Mouse (Mus musculus): ENCODE measurements around the gene Rcan2. TPM values are rescaled to one million over a fixed set of nuclear protein-coding genes. Genes with fewer than 3 reads are reported as not detected.
A peak's percentile ranks its signal among the peaks of the same experiment; 100 is the strongest.

Rcan2 gene
- polyA plus RNA-seq, 1 experiment from 2014 or later: 63.1 TPM

GRCm38 (mm10) chr17:43846714-43847113, 45.6 kb downstream of the Rcan2 start:
- Histone ChIP-seq H3K9ac (ENCODE audit: low read length) (no peak overlapping the region), H3K4me2 (ENCODE audit: low read depth, low read length) (no peak overlapping the region), H3K4me1 (ENCODE audit: control insufficient read depth, insufficient read depth, low read length) (peaks cover 6% of the 10 kb centered on the region; the same call in 1 of the 2 replicates), H3K36me3 (ENCODE audit: control insufficient read depth, insufficient read depth) (no peaks in the 10 kb centered on the region), H3K27me3 (ENCODE audit: control insufficient read depth, insufficient read depth, low read length) (no peaks in the 10 kb centered on the region), H3K27ac (ENCODE audit: low read length) (no peak overlapping the region), H3K9me3 (replicated peaks; ENCODE audit: control insufficient read depth, low read length) (no peaks in the 10 kb centered on the region), H3K4me3 (ENCODE audit: low read length) (no peak overlapping the region)
- ATAC-seq (replicated peaks; ENCODE audit: extremely low read depth, insufficient read depth, low FRiP score): no peak
- 37% methylated on average over 2 of the region's 2 CpGs for WGBS

- ATAC-seq (replicated peaks; ENCODE audit: extremely low read depth, insufficient read depth, low FRiP score): no peak
- H3K9ac ChIP-seq (ENCODE audit: low read length): no peak overlapping the region
- H3K36me3 ChIP-seq (ENCODE audit: control insufficient read depth, insufficient read depth): no peaks in the 10 kb centered on the region
- 47% methylated on average over 3 of the region's 3 CpGs for WGBS
- peaks cover 6% of the 10 kb centered on the region; the same call in 1 of the 2 replicates for H3K4me1 ChIP-seq (ENCODE audit: control insufficient read depth, insufficient read depth, low read length)
- H3K9me3 ChIP-seq (replicated peaks; ENCODE audit: control insufficient read depth, low read length): no peaks in the 10 kb centered on the region
- H3K4me2 ChIP-seq (ENCODE audit: low read depth, low read length): no peak overlapping the region
- H3K27me3 ChIP-seq (ENCODE audit: control insufficient read depth, insufficient read depth, low read length): no peaks in the 10 kb centered on the region
- no peak overlapping the region for H3K4me3 ChIP-seq (ENCODE audit: low read length)
- peak overlapping the region; percentile 44 for H3K27ac ChIP-seq (ENCODE audit: low read length)
Measured at GRCm38 (mm10) chr17:43848903-43849302, 47.8 kb downstream of the Rcan2 start.

DNA sequence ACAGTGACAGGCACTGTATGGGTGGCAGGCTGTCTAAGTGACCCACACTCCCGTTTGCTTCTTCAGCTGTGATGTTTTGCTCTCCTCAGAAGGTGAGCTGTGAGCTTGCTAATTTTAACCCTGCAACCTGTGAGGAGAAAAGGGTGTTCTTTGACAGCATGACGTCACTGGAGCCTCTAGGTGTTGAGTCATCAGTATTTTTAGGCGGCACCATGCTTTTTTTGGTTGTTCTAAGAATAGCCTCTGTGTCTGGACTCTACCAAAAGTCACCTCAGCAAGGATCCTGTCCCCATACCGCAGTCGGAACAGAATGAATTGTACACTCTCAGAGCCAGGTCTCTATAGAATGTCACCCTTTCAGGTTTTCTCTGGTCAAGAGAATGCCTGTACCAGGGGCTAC, 54.0 kb downstream of the Rcan2 start:
- Histone ChIP-seq H3K36me3 (ENCODE audit: control insufficient read depth, insufficient read depth) (no peaks in the 10 kb centered on the region), H3K27ac (ENCODE audit: low read length) (peak overlapping the region; percentile 85), H3K9me3 (replicated peaks; ENCODE audit: control insufficient read depth, low read length) (no peaks in the 10 kb centered on the region), H3K4me3 (ENCODE audit: low read length) (no peak overlapping the region), H3K4me1 (ENCODE audit: control insufficient read depth, insufficient read depth, low read length) (peaks cover 16% of the 10 kb centered on the region), H3K9ac (ENCODE audit: low read length) (0 out of 2 replicates have a peak overlapping the region, but pooled peaks have one; percentile 11), H3K4me2 (ENCODE audit: low read depth, low read length) (no peak overlapping the region), H3K27me3 (ENCODE audit: control insufficient read depth, insufficient read depth, low read length) (no peaks in the 10 kb centered on the region)
- 29% methylated on average over 5 of the region's 5 CpGs for WGBS
- peak; percentile 82 for ATAC-seq (replicated peaks; ENCODE audit: extremely low read depth, insufficient read depth, low FRiP score)

GRCm38 (mm10) chr17:43856081-43856480, 54.9 kb downstream of the Rcan2 start:
- Histone ChIP-seq H3K9ac (ENCODE audit: low read length) (no peak overlapping the region), H3K27ac (ENCODE audit: low read length) (peak overlapping the region; percentile 85), H3K27me3 (ENCODE audit: control insufficient read depth, insufficient read depth, low read length) (no peaks in the 10 kb centered on the region), H3K4me2 (ENCODE audit: low read depth, low read length) (no peak overlapping the region), H3K36me3 (ENCODE audit: control insufficient read depth, insufficient read depth) (no peaks in the 10 kb centered on the region), H3K4me1 (ENCODE audit: control insufficient read depth, insufficient read depth, low read length) (peaks cover 16% of the 10 kb centered on the region), H3K9me3 (replicated peaks; ENCODE audit: control insufficient read depth, low read length) (no peaks in the 10 kb centered on the region), H3K4me3 (ENCODE audit: low read length) (no peak overlapping the region)
- ATAC-seq (replicated peaks; ENCODE audit: extremely low read depth, insufficient read depth, low FRiP score): peak; percentile 20; the same call in 1 of the 2 replicates
- 46% methylated on average over 4 of the region's 4 CpGs for WGBS

- H3K9me3 ChIP-seq (replicated peaks; ENCODE audit: control insufficient read depth, low read length): no peaks in the 10 kb centered on the region; the same call in 1 of the 2 replicates
- H3K27me3 ChIP-seq (ENCODE audit: control insufficient read depth, insufficient read depth, low read length): no peaks in the 10 kb centered on the region
- H3K9ac ChIP-seq (ENCODE audit: low read length): no peak overlapping the region
- H3K4me3 ChIP-seq (ENCODE audit: low read length): no peak overlapping the region
- H3K27ac ChIP-seq (ENCODE audit: low read length): no peak overlapping the region
- WGBS: 89% methylated on average over 9 of the region's 9 CpGs
- ATAC-seq (replicated peaks; ENCODE audit: extremely low read depth, insufficient read depth, low FRiP score): no peak
- H3K4me1 ChIP-seq (ENCODE audit: control insufficient read depth, insufficient read depth, low read length): peaks cover 3% of the 10 kb centered on the region; the same call in 1 of the 2 replicates
- no peaks in the 10 kb centered on the region for H3K36me3 ChIP-seq (ENCODE audit: control insufficient read depth, insufficient read depth)
- no peak overlapping the region for H3K4me2 ChIP-seq (ENCODE audit: low read depth, low read length)
Measured at GRCm38 (mm10) chr17:43868808-43869207, 67.7 kb downstream of the Rcan2 start.

DNA sequence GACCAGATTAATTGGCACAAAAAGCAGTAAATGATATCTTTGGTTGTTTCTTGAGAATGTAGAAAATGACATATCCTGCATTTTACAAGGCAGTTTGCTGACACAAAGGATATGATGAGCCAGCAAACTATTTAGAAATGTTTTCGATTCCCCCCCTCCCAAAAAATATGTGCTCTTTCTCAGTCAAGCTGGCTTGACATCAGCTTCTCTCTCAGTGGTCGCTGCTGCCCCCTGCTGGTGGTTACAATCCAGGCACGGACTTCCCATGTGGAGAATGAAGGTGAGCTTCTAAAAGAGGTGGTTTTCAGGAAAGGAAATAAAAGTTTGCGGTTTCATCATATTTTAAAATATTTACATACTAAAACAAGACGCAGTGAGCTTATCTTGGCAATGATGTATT, 68.5 kb downstream of the Rcan2 start:
- Histone ChIP-seq H3K4me3 (ENCODE audit: low read length) (no peak overlapping the region), H3K36me3 (ENCODE audit: control insufficient read depth, insufficient read depth) (no peaks in the 10 kb centered on the region), H3K9me3 (replicated peaks; ENCODE audit: control insufficient read depth, low read length) (no peaks in the 10 kb centered on the region; the same call in 1 of the 2 replicates), H3K27me3 (ENCODE audit: control insufficient read depth, insufficient read depth, low read length) (no peaks in the 10 kb centered on the region), H3K4me1 (ENCODE audit: control insufficient read depth, insufficient read depth, low read length) (peaks cover 2% of the 10 kb centered on the region; the same call in 1 of the 2 replicates), H3K9ac (ENCODE audit: low read length) (no peak overlapping the region), H3K27ac (ENCODE audit: low read length) (no peak overlapping the region), H3K4me2 (ENCODE audit: low read depth, low read length) (no peak overlapping the region)
- no peak for ATAC-seq (replicated peaks; ENCODE audit: extremely low read depth, insufficient read depth, low FRiP score)
- 14% methylated on average over 5 of the region's 5 CpGs for WGBS

GRCm38 (mm10) chr17:43874417-43874816, 73.3 kb downstream of the Rcan2 start:
- Histone ChIP-seq H3K27ac (ENCODE audit: low read length) (no peak overlapping the region), H3K4me2 (ENCODE audit: low read depth, low read length) (no peak overlapping the region)

DNA sequence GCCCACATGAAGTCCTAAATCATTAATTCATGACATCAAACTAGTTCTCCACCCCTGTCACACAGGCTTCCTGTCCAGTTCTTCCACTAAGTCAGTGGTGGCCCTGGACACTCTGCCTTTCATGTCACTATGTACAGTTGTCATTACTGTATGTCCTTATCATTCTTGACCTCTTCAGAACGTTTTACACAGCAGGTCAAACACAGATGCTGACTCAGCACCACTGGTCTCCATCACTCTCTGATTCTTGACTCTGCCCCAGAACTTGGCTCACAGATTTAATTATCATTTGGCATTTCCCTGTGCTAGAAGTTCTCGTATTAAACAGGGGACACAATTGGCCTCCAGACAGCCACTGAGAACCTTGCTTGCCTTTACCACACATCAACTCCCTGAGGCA, 76.3 kb downstream of the Rcan2 start:
- H3K9ac ChIP-seq (ENCODE audit: low read length): no peak overlapping the region
- H3K27me3 ChIP-seq (ENCODE audit: control insufficient read depth, insufficient read depth, low read length): no peaks in the 10 kb centered on the region
- H3K36me3 ChIP-seq (ENCODE audit: control insufficient read depth, insufficient read depth): no peaks in the 10 kb centered on the region
- no peaks in the 10 kb centered on the region for H3K9me3 ChIP-seq (replicated peaks; ENCODE audit: control insufficient read depth, low read length)
- ATAC-seq (replicated peaks; ENCODE audit: extremely low read depth, insufficient read depth, low FRiP score): no peak
- no peak overlapping the region for H3K4me2 ChIP-seq (ENCODE audit: low read depth, low read length)
- WGBS: 34% methylated on average over 2 of the region's 2 CpGs
- H3K4me3 ChIP-seq (ENCODE audit: low read length): no peak overlapping the region
- H3K4me1 ChIP-seq (ENCODE audit: control insufficient read depth, insufficient read depth, low read length): no peaks in the 10 kb centered on the region
- H3K27ac ChIP-seq (ENCODE audit: low read length): no peak overlapping the region

More at GRCm38 (mm10) chr17:43874417-43874816, 73.3 kb downstream of the Rcan2 start:
- ATAC-seq (replicated peaks; ENCODE audit: extremely low read depth, insufficient read depth, low FRiP score): no peak
- H3K4me1 ChIP-seq (ENCODE audit: control insufficient read depth, insufficient read depth, low read length): no peaks in the 10 kb centered on the region
- H3K27me3 ChIP-seq (ENCODE audit: control insufficient read depth, insufficient read depth, low read length): no peaks in the 10 kb centered on the region
- no peak overlapping the region for H3K9ac ChIP-seq (ENCODE audit: low read length)
- H3K9me3 ChIP-seq (replicated peaks; ENCODE audit: control insufficient read depth, low read length): no peaks in the 10 kb centered on the region
- WGBS: 86% methylated on average over 5 of the region's 5 CpGs
- no peak overlapping the region for H3K4me3 ChIP-seq (ENCODE audit: low read length)
- no peaks in the 10 kb centered on the region for H3K36me3 ChIP-seq (ENCODE audit: control insufficient read depth, insufficient read depth)

- H3K4me1 ChIP-seq (ENCODE audit: control insufficient read depth, insufficient read depth, low read length): no peaks in the 10 kb centered on the region
- H3K36me3 ChIP-seq (ENCODE audit: control insufficient read depth, insufficient read depth): no peaks in the 10 kb centered on the region
- H3K4me3 ChIP-seq (ENCODE audit: low read length): no peak overlapping the region
- 19% methylated on average over 1 of the region's 1 CpGs for WGBS
- no peak overlapping the region for H3K4me2 ChIP-seq (ENCODE audit: low read depth, low read length)
- H3K27me3 ChIP-seq (ENCODE audit: control insufficient read depth, insufficient read depth, low read length): no peaks in the 10 kb centered on the region
- ATAC-seq (replicated peaks; ENCODE audit: extremely low read depth, insufficient read depth, low FRiP score): no peak
- no peak overlapping the region for H3K9ac ChIP-seq (ENCODE audit: low read length)
- no peak overlapping the region for H3K27ac ChIP-seq (ENCODE audit: low read length)
- no peaks in the 10 kb centered on the region for H3K9me3 ChIP-seq (replicated peaks; ENCODE audit: control insufficient read depth, low read length)
Measured at GRCm38 (mm10) chr17:43883016-43883415, 81.9 kb downstream of the Rcan2 start.

All from heart, embryonic 16.5 days (tissue).